Mouse (Mus musculus) midbrain, embryonic 14.5 days (tissue): ENCODE data around the gene 4931428L18Rik. TPM values are rescaled to one million over a fixed set of nuclear protein-coding genes. Genes with fewer than 3 reads are reported as not detected.
A peak's percentile ranks its signal among the peaks of the same experiment; 100 is the strongest.
"Not testable (repeated sequence)": the region's sequence is repeated elsewhere in the genome, so short reads cannot be mapped to it uniquely, and the experiment has no call there.

Experiments used
- ATAC-seq: fragments of 200-750 bp; cut with Nextera tagmentation; 2 replicates; pipeline ENCODE4 v1.8.0; 2017; ENCODE audit warnings: moderate number of reproducible peaks, moderate library complexity; ENCODE audit not compliant: low FRiP score, low TSS enrichment
- DNase-seq: peaks from one replicate; pipeline ENCODE4 v3.0.0-alpha.2; 2015
- H3K27ac ChIP-seq: fragments of 300-500 bp; sonication (generic); replicated peaks from 2 replicates; pipeline ENCODE4 v1.5.1; 2014; ENCODE audit warnings: mild to moderate bottlenecking, low read depth, low read length, moderate library complexity
- H3K27me3 ChIP-seq: fragments of 300-500 bp; sonication (generic); 2 replicates; pipeline ENCODE4 v1.6.1; 2014; ENCODE audit warnings: low read length, control low read depth, mixed read lengths; ENCODE audit not compliant: control insufficient read depth, insufficient read depth
- H3K36me3 ChIP-seq: fragments of 300-500 bp; sonication (generic); 2 replicates; pipeline ENCODE4 v1.6.1; 2014; ENCODE audit warnings: low read length, control low read depth; ENCODE audit not compliant: control insufficient read depth, insufficient read depth
- H3K4me1 ChIP-seq: fragments of 300-500 bp; sonication (generic); 2 replicates; pipeline ENCODE4 v1.6.1; 2014; ENCODE audit warnings: mild to moderate bottlenecking, antibody characterized with exemption, low read length, control low read depth; ENCODE audit not compliant: control insufficient read depth, insufficient read depth
- H3K4me2 ChIP-seq: fragments of 300-500 bp; sonication (generic); 2 replicates; pipeline ENCODE4 v1.6.1; 2014; ENCODE audit warnings: mild to moderate bottlenecking, low read length, moderate library complexity
- H3K4me3 ChIP-seq: fragments of 300-500 bp; sonication (generic); replicated peaks from 2 replicates; pipeline ENCODE4 v1.5.1; 2014; ENCODE audit warnings: low read depth, low read length
- H3K9ac ChIP-seq: fragments of 300-500 bp; sonication (generic); replicated peaks from 2 replicates; pipeline ENCODE4 v1.6.1; 2014; ENCODE audit warnings: mild to moderate bottlenecking, low read length, moderate library complexity
- H3K9me3 ChIP-seq: fragments of 300-500 bp; sonication (generic); 2 replicates; pipeline ENCODE4 v1.6.1; 2016; ENCODE audit warnings: low read length, control low read depth, mixed read lengths; ENCODE audit not compliant: control insufficient read depth
- WGBS: fragments of 180-500 bp; shearing (Covaris S2); extraction: QIAGEN DNeasy Blood & Tissue Kit; methylation state at CpG from one replicate; pipeline ENCODE4 v1.1.7; 2014; 5-methylcytosine and 5-hydroxymethylcytosine counted together
- polyA plus RNA-seq: library from polyadenylated mRNA; unstranded; fragments of >200 nt; fragmentation: Nextera tagmentation; extraction: Ambion mirVana; gene quantifications from 2 replicates; pipeline ENCODE4 v1.2.1, GENCODE M21; 2014

Gene 4931428L18Rik
- polyA plus RNA-seq, 1 experiment from 2014 or later: not detected

- no peak for ATAC-seq
These were observed 203.2 kb downstream of the 4931428L18Rik start for GRCm38 (mm10) chr1:31019283-31019682.

DNA sequence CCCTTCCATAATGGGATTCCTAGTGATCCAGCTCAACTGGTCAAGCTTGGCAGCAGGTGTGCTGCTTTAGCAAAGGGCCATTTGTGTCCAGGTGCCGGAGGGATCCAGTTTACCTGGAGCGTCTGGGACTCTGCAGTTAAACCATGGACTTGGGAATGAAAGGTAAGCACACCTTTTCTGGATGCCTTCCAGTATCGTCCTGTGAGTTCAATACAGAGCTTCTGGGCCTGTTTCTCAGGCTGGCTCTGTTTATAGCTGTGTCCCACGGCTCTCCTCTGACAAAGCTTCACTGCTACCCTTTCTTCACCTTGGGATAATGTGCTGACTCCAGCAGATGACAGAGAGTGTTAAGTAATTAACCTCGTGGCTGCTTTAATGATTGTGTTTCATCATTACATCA is 205.1 kb downstream of the 4931428L18Rik start:
- Histone ChIP-seq H3K27me3 (no peaks in the 10 kb centered on the region), H3K27ac (no peak overlapping the region), H3K9me3 (no peaks in the 10 kb centered on the region), H3K9ac (no peak overlapping the region), H3K4me2 (no peak overlapping the region), H3K4me3 (no peak overlapping the region), H3K36me3 (no peaks in the 10 kb centered on the region), H3K4me1 (no peaks in the 10 kb centered on the region)
- no peak for DNase-seq
- 81% methylated on average over 5 of the region's 5 CpGs for WGBS
- ATAC-seq: no peak

More at GRCm38 (mm10) chr1:31019283-31019682, 203.2 kb downstream of the 4931428L18Rik start:
- Histone ChIP-seq H3K9me3 (no peaks in the 10 kb centered on the region), H3K4me3 (no peak overlapping the region), H3K27ac (no peak overlapping the region), H3K4me2 (no peak overlapping the region), H3K27me3 (no peaks in the 10 kb centered on the region), H3K9ac (no peak overlapping the region), H3K4me1 (no peaks in the 10 kb centered on the region), H3K36me3 (no peaks in the 10 kb centered on the region)
- WGBS: 84% methylated on average over 6 of the region's 6 CpGs
- DNase-seq: no peak

DNA sequence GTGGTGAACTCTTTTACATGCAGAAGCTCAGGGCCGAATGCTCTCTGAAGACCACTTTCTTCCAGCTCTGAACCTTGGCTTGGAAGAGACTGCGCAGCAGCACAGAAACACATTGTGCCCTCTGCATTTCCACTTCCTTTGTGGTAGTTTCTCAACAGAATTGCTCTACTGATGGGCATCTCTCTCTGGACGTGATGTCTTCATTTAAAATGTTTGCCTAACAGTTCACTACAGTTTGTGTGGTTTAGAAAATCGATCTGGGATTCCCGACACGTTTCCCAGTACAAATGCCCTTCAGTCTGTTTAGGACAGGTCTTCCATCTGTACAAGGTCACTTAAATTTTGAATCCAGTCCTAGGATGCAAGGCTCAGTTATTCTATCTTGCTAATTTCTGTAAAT is 206.4 kb downstream of the 4931428L18Rik start:
- Histone ChIP-seq H3K4me2 (no peak overlapping the region), H3K27ac (no peak overlapping the region), H3K36me3 (no peaks in the 10 kb centered on the region), H3K4me3 (no peak overlapping the region), H3K9me3 (no peaks in the 10 kb centered on the region), H3K9ac (no peak overlapping the region), H3K27me3 (no peaks in the 10 kb centered on the region), H3K4me1 (no peaks in the 10 kb centered on the region)
- DNase-seq: no peak
- WGBS: 89% methylated on average over 6 of the region's 6 CpGs
- ATAC-seq: no peak

GRCm38 (mm10) chr1:31015261-31015660 is 207.2 kb downstream of the 4931428L18Rik start:
- DNase-seq (no peak), ATAC-seq (no peak)
- WGBS: 79% methylated on average over 2 of the region's 2 CpGs
- Histone ChIP-seq H3K9ac (no peak overlapping the region), H3K27ac (no peak overlapping the region), H3K4me1 (no peaks in the 10 kb centered on the region), H3K9me3 (no peaks in the 10 kb centered on the region), H3K4me2 (no peak overlapping the region), H3K4me3 (no peak overlapping the region), H3K36me3 (no peaks in the 10 kb centered on the region), H3K27me3 (no peaks in the 10 kb centered on the region)

DNA sequence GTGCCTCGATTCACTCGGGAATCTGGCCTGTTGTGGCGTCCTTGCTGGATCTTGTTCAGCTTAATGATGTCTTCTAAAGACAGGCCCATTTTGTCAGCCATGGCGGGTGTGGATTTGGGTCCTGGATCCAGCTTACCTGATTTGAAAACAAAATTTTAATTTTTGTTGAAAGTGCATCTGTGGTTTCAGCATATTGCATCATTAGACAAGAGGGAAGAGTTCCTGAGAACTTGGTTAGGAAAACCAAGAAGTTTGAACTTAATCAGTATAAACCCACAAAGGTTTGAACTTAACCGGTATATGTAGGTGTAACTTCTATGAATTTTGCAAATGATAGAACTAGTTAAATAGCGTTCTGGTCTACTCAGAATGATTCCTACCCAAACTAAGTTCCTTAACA is 244.6 kb downstream of the 4931428L18Rik start, which contains the start of gene AC153137.1:
TSS of gene AC153137.1 (minus strand) at position 101 of the 400 bp plus-strand sequence.
- H3K9me3 ChIP-seq, H3K4me2 ChIP-seq, ATAC-seq, H3K9ac ChIP-seq, H3K36me3 ChIP-seq, H3K4me3 ChIP-seq, H3K27me3 ChIP-seq, DNase-seq, H3K4me1 ChIP-seq, H3K27ac ChIP-seq: not testable (repeated sequence)
- WGBS: 91% methylated on average over 5 of the region's 6 CpGs

GRCm38 (mm10) chr1:30977239-30977638 is 245.2 kb downstream of the 4931428L18Rik start:
- 94% methylated on average over 7 of the region's 7 CpGs for WGBS
- H3K36me3 ChIP-seq, ATAC-seq, DNase-seq, H3K9ac ChIP-seq, H3K27ac ChIP-seq, H3K9me3 ChIP-seq, H3K4me3 ChIP-seq, H3K4me2 ChIP-seq, H3K4me1 ChIP-seq, H3K27me3 ChIP-seq: not testable (repeated sequence)

- Histone ChIP-seq H3K36me3 (no peaks in the 10 kb centered on the region), H3K27ac (no peak overlapping the region), H3K4me2 (no peak overlapping the region), H3K4me3 (no peak overlapping the region), H3K4me1 (peaks cover 18% of the 10 kb centered on the region), H3K9me3 (no peaks in the 10 kb centered on the region), H3K9ac (no peak overlapping the region), H3K27me3 (no peaks in the 10 kb centered on the region)
- DNase-seq (no peak), ATAC-seq (no peak)
- 84% methylated on average over 2 of the region's 2 CpGs for WGBS
These were observed 270.7 kb downstream of the 4931428L18Rik start for GRCm38 (mm10) chr1:30951795-30952194.

- Histone ChIP-seq H3K4me2 (peak overlapping the region; percentile 59), H3K9me3 (no peaks in the 10 kb centered on the region), H3K4me1 (peaks cover 20% of the 10 kb centered on the region), H3K27me3 (no peaks in the 10 kb centered on the region), H3K36me3 (peaks cover 3% of the 10 kb centered on the region), H3K4me3 (peak overlapping the region; percentile 63), H3K27ac (peak overlapping the region; percentile 100), H3K9ac (peak overlapping the region; percentile 82)
- no peak for DNase-seq
- no peak for ATAC-seq
- 35% methylated on average over 5 of the region's 5 CpGs for WGBS
These were observed 272.0 kb downstream of the 4931428L18Rik start for GRCm38 (mm10) chr1:30950456-30950835.

- Histone ChIP-seq H3K4me2 (peak overlapping the region; percentile 59), H3K27me3 (no peaks in the 10 kb centered on the region), H3K27ac (peak overlapping the region; percentile 100), H3K36me3 (peaks cover 8% of the 10 kb centered on the region), H3K9me3 (no peaks in the 10 kb centered on the region), H3K4me3 (peak overlapping the region; percentile 63), H3K4me1 (peaks cover 20% of the 10 kb centered on the region), H3K9ac (peak overlapping the region; percentile 82)
- under 1% methylated on average over 61 of the region's 66 CpGs for WGBS
- peak; percentile 99 for ATAC-seq
- DNase-seq: peak; percentile 100
These were observed 272.6 kb downstream of the 4931428L18Rik start for GRCm38 (mm10) chr1:30949710-30950455.
